In the genomic region with DNA sequence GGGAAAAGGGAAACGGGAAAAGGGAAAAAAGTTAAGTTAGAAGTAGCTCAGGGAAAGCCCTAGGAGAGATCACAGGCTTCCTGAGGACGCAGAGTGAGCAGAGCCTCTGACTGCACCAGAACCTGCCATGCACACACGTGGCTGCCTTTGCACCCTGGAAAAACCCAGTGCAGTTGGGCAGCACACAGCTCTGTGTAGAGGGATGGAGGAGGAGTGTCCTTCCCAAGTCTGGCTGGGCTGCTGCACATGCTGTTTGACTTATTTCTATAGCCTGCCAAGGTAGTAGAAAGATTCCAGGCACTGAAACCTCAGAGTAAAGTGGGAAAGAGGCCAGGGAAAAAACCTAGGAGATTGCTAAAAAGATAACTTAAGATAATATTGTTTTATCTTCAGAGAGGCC, we compare ENCODE assay signal across 13 mouse cellular contexts. TPM values are rescaled to one million over a fixed set of nuclear protein-coding genes. Genes with fewer than 3 reads are reported as not detected.
DNase-seq lines count a peak whose midpoint lies in the region; ATAC-seq and TF ChIP-seq lines count a peak whose summit lies in the region.
"Had no signal": no experiment of that assay in that cellular context is flagged by ENCODE, and none has a peak within 500 bp of the region (broad histone marks: within the 10 kb centered on the region; RNA-seq: fewer than 3 reads in every experiment).

No protein-coding gene starts in this region.

- no peak for TF ChIP-seq CTCF in heart, adult 2 months (IDR thresholded peaks at IDR 0.05)
- TF ChIP-seq CTCF in liver, adult 2 months (IDR thresholded peaks at IDR 0.05; ENCODE audit: low read depth, low read length): no peak
- no peak for TF ChIP-seq CTCF in liver, postnatal 0 days (IDR thresholded peaks at IDR 0.05; ENCODE audit: low read depth)
- no peak for TF ChIP-seq CTCF in small intestine, adult 2 months (IDR thresholded peaks at IDR 0.05; ENCODE audit: extremely low read depth, insufficient read length, insufficient replicate concordance, low read depth, low read length)

- peaks cover 14% of the 10 kb centered on the region for H3K4me1 ChIP-seq in heart, adult 2 months (ENCODE audit: control insufficient read depth, insufficient read depth, low read length)
- peaks cover 2% of the 10 kb centered on the region; the same call in 1 of the 2 replicates for H3K4me1 ChIP-seq in liver, adult 2 months (ENCODE audit: control insufficient read depth, insufficient read depth, low read length)
- no peaks in the 10 kb centered on the region for H3K4me1 ChIP-seq in liver, postnatal 0 days (ENCODE audit: insufficient read depth)
- peaks cover 3% of the 10 kb centered on the region for H3K4me1 ChIP-seq in small intestine, adult 2 months (ENCODE audit: control insufficient read depth, insufficient read depth, insufficient read length, low read length)
- H3K4me1 ChIP-seq: forebrain, embryonic 10.5 days; hindbrain, embryonic 12.5 days had no signal

- intact Hi-C loops in heart, adult 2 months (cut with DNase I): loop anchor here (5.0 kb wide), 1 partner anchor 95 kb away; no protein-coding TSS in a partner anchor
- intact Hi-C loops in heart, postnatal 25 days (cut with DNase I): no loop called here
- intact Hi-C loops in left cerebral cortex, postnatal 25 days (cut with DNase I): no loop called here

- H3K4me2 ChIP-seq in liver, postnatal 0 days (ENCODE audit: low read depth, low read length): no peak overlapping the region
- H3K4me2 ChIP-seq: hindbrain, embryonic 12.5 days had no signal

- 45% methylated on average over 3 of the region's 3 CpGs for WGBS in heart, adult 2 months
- 53% methylated on average over 3 of the region's 3 CpGs for WGBS in liver, adult 2 months
- 62% methylated on average over 3 of the region's 3 CpGs for WGBS in liver, postnatal 0 days (ENCODE audit: insufficient replicate concordance)
- 58% methylated on average over 3 of the region's 3 CpGs for WGBS in small intestine, adult 2 months

- H3K4me3 ChIP-seq in heart, adult 2 months: no peak overlapping the region
- no peak overlapping the region for H3K4me3 ChIP-seq in liver, adult 2 months (ENCODE audit: insufficient read depth, low read depth, low read length)
- no peak overlapping the region for H3K4me3 ChIP-seq in liver, postnatal 0 days (ENCODE audit: low read depth, low read length)
- H3K4me3 ChIP-seq in small intestine, adult 2 months (ENCODE audit: low read depth, low read length): no peak overlapping the region
- H3K4me3 ChIP-seq: forebrain, embryonic 10.5 days; hindbrain, embryonic 12.5 days had no signal

- no peak for TF ChIP-seq EP300 in heart, adult 2 months (IDR thresholded peaks at IDR 0.05; ENCODE audit: insufficient read depth, low read depth, low read length)
- TF ChIP-seq EP300 in liver, postnatal 0 days (IDR thresholded peaks at IDR 0.05; ENCODE audit: low read depth): no peak

- peak overlapping the region; percentile 58 for H3K27ac ChIP-seq in heart, adult 2 months
- no peak overlapping the region for H3K27ac ChIP-seq in liver, adult 2 months (replicated peaks; ENCODE audit: insufficient read depth, low read depth, low read length)
- no peak overlapping the region for H3K27ac ChIP-seq in liver, postnatal 0 days (ENCODE audit: low read depth)
- 0 out of 2 replicates have a peak overlapping the region, but pooled peaks have one; percentile 21 for H3K27ac ChIP-seq in small intestine, adult 2 months (ENCODE audit: insufficient read depth, low read depth, low read length)
- H3K27ac ChIP-seq: forebrain, embryonic 10.5 days; hindbrain, embryonic 12.5 days had no signal

- H3K9ac ChIP-seq in heart, adult 2 months (ENCODE audit: low read depth, low read length): no peak overlapping the region
- H3K9ac ChIP-seq in liver, adult 2 months (ENCODE audit: low read depth, low read length): no peak overlapping the region
- no peak overlapping the region for H3K9ac ChIP-seq in liver, postnatal 0 days (replicated peaks)
- H3K9ac ChIP-seq: hindbrain, embryonic 12.5 days had no signal

- no peak for ATAC-seq in liver, postnatal 0 days
- ATAC-seq in erythroblast, adult 5-6 weeks (replicated peaks; ENCODE audit: low FRiP score, poor library complexity, severe bottlenecking): no peak

- TF ChIP-seq POLR2A in heart, adult 2 months (IDR thresholded peaks at IDR 0.05; ENCODE audit: insufficient read depth, low read depth, low read length): no peak
- no peak for TF ChIP-seq POLR2A in liver, adult 2 months (IDR thresholded peaks at IDR 0.05; ENCODE audit: extremely low read depth, insufficient read depth, low read length)
- no peak for TF ChIP-seq POLR2A in small intestine, adult 2 months (IDR thresholded peaks at IDR 0.05; ENCODE audit: low read depth, low read length)

- no peaks in the 10 kb centered on the region for H3K27me3 ChIP-seq in heart, adult 2 months (ENCODE audit: control insufficient read depth, insufficient read depth, low read length)
- no peaks in the 10 kb centered on the region for H3K27me3 ChIP-seq in liver, adult 2 months (ENCODE audit: control insufficient read depth, insufficient read depth, low read length)
- H3K27me3 ChIP-seq in liver, postnatal 0 days (ENCODE audit: insufficient read depth, low read length): no peaks in the 10 kb centered on the region
- no peaks in the 10 kb centered on the region for H3K27me3 ChIP-seq in small intestine, adult 2 months (ENCODE audit: control insufficient read depth, insufficient read depth, low read length)
- H3K27me3 ChIP-seq: hindbrain, embryonic 12.5 days had no signal

- no peaks in the 10 kb centered on the region for H3K9me3 ChIP-seq in liver, postnatal 0 days (ENCODE audit: low read length)
- H3K9me3 ChIP-seq: forebrain, embryonic 10.5 days; G1E; hindbrain, embryonic 12.5 days had no signal

- H3K36me3 ChIP-seq in heart, adult 2 months (ENCODE audit: control insufficient read depth, insufficient read depth, low read length): peaks cover 6% of the 10 kb centered on the region; the same call in 1 of the 2 replicates
- H3K36me3 ChIP-seq in liver, adult 2 months (ENCODE audit: control insufficient read depth, insufficient read depth, low read length): peaks cover 40% of the 10 kb centered on the region
- H3K36me3 ChIP-seq in liver, postnatal 0 days (replicated peaks; ENCODE audit: insufficient read depth, low read length): peaks cover 5% of the 10 kb centered on the region
- 0 out of 2 replicates have a peak, but pooled peaks cover 3% of the 10 kb centered on the region for H3K36me3 ChIP-seq in small intestine, adult 2 months (ENCODE audit: control insufficient read depth, insufficient read depth, low read length)
- H3K36me3 ChIP-seq: G1E had no signal

- H3K79me2 ChIP-seq in heart, adult 2 months (replicated peaks; ENCODE audit: control insufficient read depth, insufficient read depth, low read length): no peaks in the 10 kb centered on the region
- H3K79me2 ChIP-seq in liver, adult 2 months (ENCODE audit: control insufficient read depth, insufficient read depth, low read length): peaks cover 7% of the 10 kb centered on the region; the same call in 1 of the 2 replicates

- no peak for DNase-seq in heart, adult 2 months
- DNase-seq in heart, postnatal 25 days (ENCODE audit: low spot score): no peak
- peak; percentile 41 for DNase-seq in liver, adult 2 months (ENCODE audit: extremely low read depth, low read depth, low spot score)
- no peak for DNase-seq in liver, postnatal 0 days
- DNase-seq in adrenal gland, postnatal 25 days: peak; percentile 52
- no peak for DNase-seq in left cerebral cortex, postnatal 25 days (ENCODE audit: low spot score in 2 of 2)
- DNase-seq: kidney, adult 9 months; thymus, postnatal 14 days had no signal

RNA-seq across cellular contexts. Expression of a gene that starts 35.2 kb away (rescaled TPM):
- 100 to 1,000 TPM; 160 to 196 TPM for total RNA-seq in heart, adult 2 months (2021)
- polyA plus RNA-seq in heart, adult 2 months (2012; rRNA removed): 25.1 and 50.0 TPM in 2 replicates
- total RNA-seq in heart, postnatal 25 days (2021): 100 to 1,000 TPM; 147 to 158 TPM
- total RNA-seq in liver, adult 2 months (2014; rRNA removed): 23.0 and 38.5 TPM in 2 replicates
- polyA plus RNA-seq in liver, adult 2 months (2012; rRNA removed): 7.8 and 8.1 TPM in 2 replicates
- polyA plus RNA-seq in liver, postnatal 0 days (2015; fragmentation: Nextera tagmentation; extraction: Ambion mirVana): 187 and 189 TPM in 2 replicates
- total RNA-seq in adrenal gland, postnatal 25 days (2021): 303 and 351 TPM in 2 replicates
- polyA plus RNA-seq in small intestine, adult 2 months (2012; rRNA removed): 1.7 and 4.4 TPM in 2 replicates
- total RNA-seq in left cerebral cortex, postnatal 25 days (2021): 100 to 1,000 TPM; 471 to 494 TPM
- 27.8 and 74.7 TPM in 2 replicates for total RNA-seq in erythroblast, adult 5-6 weeks (2015; ENCODE audit: low replicate concordance)
- total RNA-seq in erythroblast, adult 5-6 weeks (2017; ENCODE audit: low replicate concordance): 30.8 and 55.2 TPM in 2 replicates

RNA-seq across cellular contexts. Expression of a gene that starts 49.6 kb away (rescaled TPM):
- 10 to 100 TPM; 20.6 to 30.2 TPM for total RNA-seq in heart, adult 2 months (2021)
- 10.7 and 16.5 TPM in 2 replicates for polyA plus RNA-seq in heart, adult 2 months (2012; rRNA removed)
- total RNA-seq in heart, postnatal 25 days (2021): 10 to 100 TPM; 25.2 to 28.8 TPM
- total RNA-seq in liver, adult 2 months (2014; rRNA removed): 67.5 and 116 TPM in 2 replicates
- polyA plus RNA-seq in liver, adult 2 months (2012; rRNA removed): 14.5 and 23.1 TPM in 2 replicates
- polyA plus RNA-seq in liver, postnatal 0 days (2015; fragmentation: Nextera tagmentation; extraction: Ambion mirVana): 4.8 and 6.4 TPM in 2 replicates
- 110 and 125 TPM in 2 replicates for total RNA-seq in adrenal gland, postnatal 25 days (2021)
- polyA plus RNA-seq in small intestine, adult 2 months (2012; rRNA removed): 1.0 and 2.9 TPM in 2 replicates
- 10 to 100 TPM; 34.3 to 39.3 TPM for total RNA-seq in left cerebral cortex, postnatal 25 days (2021)
- 1.0 and 3.8 TPM in 2 replicates for total RNA-seq in erythroblast, adult 5-6 weeks (2015; ENCODE audit: low replicate concordance)
- total RNA-seq in erythroblast, adult 5-6 weeks (2017; ENCODE audit: low replicate concordance): 1.3 and 2.8 TPM in 2 replicates

Comparison
In these comparisons a context has a peak if more than half of its experiments do, and no peak if none do; other contexts are left out.
1. DNase-seq: peak in liver, adult 2 months (single experiment) and adrenal gland, postnatal 25 days (single experiment); none in heart, adult 2 months (0 of 2), heart, postnatal 25 days (single experiment), liver, postnatal 0 days (single experiment) and left cerebral cortex, postnatal 25 days (0 of 2).
2. H3K27ac ChIP-seq: peak in heart, adult 2 months (single experiment) and small intestine, adult 2 months (single experiment); none in liver, adult 2 months (single experiment) and liver, postnatal 0 days (single experiment).
3. RNA of a gene that starts 49.6 kb away (total RNA-seq): 110 to 125 TPM in adrenal gland, postnatal 25 days, 67.5 to 116 TPM in liver, adult 2 months, 34.3 to 39.3 TPM in left cerebral cortex, postnatal 25 days, 20.6 to 30.2 TPM in heart, adult 2 months and 25.2 to 28.8 TPM in heart, postnatal 25 days; 1.0 to 3.8 TPM in erythroblast, adult 5-6 weeks; every median in the first group is over 4 times any median in the second.